Mouse (Mus musculus): ENCODE results near the gene Podxl.

DNA sequence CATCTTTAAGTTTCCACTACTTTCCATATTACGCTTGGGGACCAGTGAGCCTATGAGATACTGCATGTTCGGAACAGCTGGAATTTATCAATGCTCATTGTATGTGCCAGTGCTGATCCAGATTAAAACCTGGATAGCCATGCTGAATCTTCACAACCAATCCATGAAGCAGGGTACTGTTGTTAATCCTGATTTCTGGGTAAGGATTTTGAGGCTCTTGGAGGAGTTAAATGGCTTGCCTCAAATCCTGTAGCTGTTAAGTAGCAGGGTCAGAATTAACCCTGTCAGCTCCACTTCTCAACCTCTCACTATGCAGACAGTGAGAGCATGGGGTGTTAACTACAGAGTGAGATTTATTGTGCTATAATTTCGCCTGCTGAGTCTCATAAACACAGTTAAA is 7.7 kb upstream of the Podxl start:
- no peak for TF ChIP-seq POLR2A (IDR thresholded peaks at IDR 0.05; ENCODE audit: borderline replicate concordance, low read depth, low read length)
- TF ChIP-seq CTCF (IDR thresholded peaks at IDR 0.05; ENCODE audit: low read depth, low read length), result no peak
